Mouse (Mus musculus): ENCODE data around the gene Sfxn5.
A peak's percentile ranks its signal among the peaks of the same experiment; 100 is the strongest.

Sfxn5 gene

DNA sequence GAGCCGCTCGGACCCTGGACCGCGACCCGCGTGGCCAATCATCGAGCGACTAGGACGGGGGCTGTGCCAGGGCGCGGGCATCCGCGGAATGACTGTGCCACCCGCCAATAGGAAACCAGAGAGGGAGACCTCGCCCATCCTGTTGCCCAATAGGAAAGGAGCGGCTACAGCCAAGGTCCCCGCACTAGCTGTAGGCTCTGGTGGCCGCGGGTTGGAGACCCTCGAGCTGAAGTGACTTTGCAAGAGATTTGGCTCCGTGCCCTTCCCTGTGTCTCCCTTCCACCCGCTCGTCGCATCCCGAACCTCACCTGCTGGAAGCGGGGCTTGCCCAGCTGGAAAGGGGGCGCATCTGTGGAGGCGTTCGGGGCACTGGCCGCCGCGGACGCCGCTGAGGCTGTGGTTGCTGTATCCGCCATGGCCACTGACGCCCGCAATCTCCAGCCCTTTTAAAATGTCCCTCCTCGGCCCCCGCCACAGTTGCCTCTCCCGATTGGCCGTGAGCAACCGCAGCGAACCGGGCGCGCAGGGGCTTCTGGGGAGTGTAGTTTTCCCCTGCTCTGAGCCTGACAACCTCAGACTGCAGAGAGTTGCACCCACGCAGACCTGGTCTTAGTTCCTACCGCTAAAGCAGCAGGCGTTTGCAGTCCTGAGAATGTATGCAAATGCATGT is at the start of gene Sfxn5:
Gene Sfxn5, minus strand, starts transcription at position 423 of the 670 bp plus-strand sequence.
- DNase-seq, result peak; percentile 91 to 94

GRCm38 (mm10) chr6:85382791-85383190 is 49.6 kb upstream of the Sfxn5 start:
- no peak for DNase-seq

DNA sequence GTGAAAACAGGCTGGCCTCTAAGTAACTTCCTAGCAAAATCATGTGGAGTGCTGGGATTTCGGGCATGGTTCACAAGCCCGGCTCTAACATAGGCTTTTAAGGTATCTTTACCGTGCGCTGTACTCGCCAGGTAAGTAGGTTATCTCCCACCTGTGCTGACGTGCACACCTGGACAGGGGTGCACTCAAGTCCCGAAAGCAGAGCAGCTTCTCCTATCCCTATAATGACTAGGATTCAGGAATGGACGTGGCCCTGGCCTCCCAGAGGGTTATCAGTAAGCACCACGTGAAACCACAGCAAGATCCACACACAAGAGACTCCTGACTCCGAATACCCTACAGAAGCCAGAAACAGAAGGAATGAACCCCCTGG is 48.4 kb upstream of the Sfxn5 start:
- no peak for DNase-seq

- peak; percentile 11 to 22 for DNase-seq
These were observed 47.9 kb upstream of the Sfxn5 start for GRCm38 (mm10) chr6:85380901-85381647.

DNA sequence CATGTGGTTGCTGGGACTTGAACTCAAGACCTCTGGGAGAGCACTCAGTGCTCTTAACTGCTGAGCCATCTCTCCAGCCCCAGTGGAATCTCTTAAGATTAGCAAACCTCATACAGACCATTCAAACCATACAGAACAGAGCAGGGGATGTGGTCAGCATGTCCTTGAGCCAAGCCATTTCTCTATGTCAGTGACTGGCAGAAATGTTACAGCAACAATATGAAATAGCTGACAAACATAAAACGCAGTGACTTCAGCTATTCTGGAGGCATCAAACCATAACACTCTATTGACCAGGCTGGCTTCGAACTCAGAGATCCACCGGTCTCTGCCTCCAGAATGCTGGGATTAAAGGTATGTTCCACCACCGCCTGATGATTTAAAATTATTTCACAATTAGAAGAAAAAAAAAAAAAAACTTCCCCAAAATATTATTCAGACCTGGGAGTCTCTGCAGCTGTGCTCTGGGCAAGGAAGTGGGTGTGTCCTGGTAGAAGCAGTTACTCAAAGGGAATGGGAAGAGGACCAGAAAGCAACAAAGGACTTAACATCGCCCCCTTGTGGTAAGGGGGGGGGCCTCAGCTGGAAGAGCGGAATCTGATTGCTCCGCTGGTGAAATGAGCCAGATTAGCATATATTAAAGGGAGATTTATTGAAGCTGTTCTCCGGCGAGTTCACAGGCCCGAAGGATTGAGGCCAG is 47.1 kb upstream of the Sfxn5 start:
- peak; percentile 55 to 60 for DNase-seq

GRCm38 (mm10) chr6:85378629-85379028 is 45.4 kb upstream of the Sfxn5 start:
- no peak for DNase-seq

DNA sequence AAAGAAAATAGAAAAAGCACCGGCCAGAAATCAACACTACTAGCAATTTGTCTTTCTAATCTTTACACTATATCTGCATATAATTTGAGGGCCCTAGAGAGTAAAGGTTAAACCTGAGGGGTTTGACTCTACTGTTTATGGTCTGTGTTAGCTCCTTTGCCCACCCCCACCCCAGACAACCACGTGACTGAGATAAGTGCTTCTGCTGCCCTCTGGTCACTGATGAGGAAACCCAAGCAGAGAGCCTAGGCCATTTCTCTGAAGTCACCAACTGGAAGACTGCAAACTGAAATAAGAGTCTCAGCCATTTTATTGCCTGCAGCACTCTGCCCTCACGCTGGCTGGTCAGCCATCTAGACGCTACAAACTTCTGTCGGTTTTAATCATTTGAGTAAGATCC is 44.7 kb upstream of the Sfxn5 start:
- no peak for DNase-seq

- no peak for DNase-seq
These were observed 44.0 kb upstream of the Sfxn5 start for GRCm38 (mm10) chr6:85377066-85377734.

DNA sequence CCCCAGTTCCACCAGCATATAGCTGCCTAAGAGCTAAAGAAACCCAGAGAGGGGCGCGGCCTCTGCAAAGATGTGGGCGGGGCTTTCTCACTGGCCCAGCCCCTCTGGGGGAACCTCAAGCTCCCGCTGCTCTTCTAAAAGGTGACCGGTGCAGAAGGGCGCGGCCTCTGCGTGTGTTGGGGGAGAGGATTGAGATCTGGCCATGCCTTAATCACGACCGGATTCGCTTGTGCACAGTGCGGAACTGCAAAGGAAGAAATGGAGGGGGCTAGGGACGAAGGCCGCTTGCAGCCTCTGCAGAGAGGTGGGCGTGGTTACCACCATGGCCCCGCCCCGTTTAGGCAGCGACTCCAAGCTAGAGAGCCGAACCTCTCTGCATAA is 41.5 kb upstream of the Sfxn5 start:
- DNase-seq, result peak; percentile 96 to 97

DNA sequence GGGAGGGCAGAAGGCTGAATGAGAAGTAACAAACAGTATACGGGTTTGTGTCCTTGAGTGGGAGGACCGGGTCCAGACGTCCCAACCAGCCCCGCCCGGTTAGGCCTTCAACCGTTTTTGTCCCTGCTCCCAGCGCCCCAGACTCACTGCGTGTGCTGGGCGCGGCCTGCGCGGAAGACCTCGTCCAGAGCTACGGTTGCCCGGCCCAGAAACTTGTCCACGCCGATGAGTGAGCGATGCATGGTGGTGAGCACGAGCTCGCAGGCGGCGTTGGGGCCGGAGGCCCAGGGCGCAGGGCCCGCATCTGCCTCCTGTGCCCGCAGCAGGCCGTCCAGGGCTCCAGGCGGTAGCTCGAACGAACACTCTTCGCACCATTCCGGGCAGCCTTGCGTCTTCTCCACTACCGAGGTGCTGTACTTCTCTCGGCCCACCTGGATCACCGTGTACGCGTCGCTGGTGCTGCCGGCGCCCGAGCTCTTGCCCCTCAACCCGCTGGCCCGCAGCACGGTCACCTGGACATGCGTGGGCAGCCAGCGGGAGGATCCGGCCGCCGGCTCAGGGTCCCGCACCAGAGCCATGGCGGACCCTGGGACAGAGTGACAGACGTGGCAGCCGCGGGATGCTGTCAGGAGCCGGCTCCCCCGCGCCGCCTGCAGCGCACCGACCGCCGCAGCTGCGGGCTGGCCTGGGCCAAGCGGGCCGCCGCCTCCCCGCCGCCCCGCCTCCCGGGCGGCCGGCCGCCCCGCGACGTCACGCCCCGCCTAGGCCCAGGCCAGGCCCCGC is 40.9 kb upstream of the Sfxn5 start, which contains the start of gene Rab11fip5:
Gene Rab11fip5, minus strand, starts transcription at position 684 of the 783 bp plus-strand sequence.
- no peak for DNase-seq

GRCm38 (mm10) chr6:85373066-85373860 is 40.0 kb upstream of the Sfxn5 start:
- DNase-seq, result no peak

- DNase-seq, result no peak
These were observed 39.3 kb upstream of the Sfxn5 start for GRCm38 (mm10) chr6:85372496-85372895.

DNA sequence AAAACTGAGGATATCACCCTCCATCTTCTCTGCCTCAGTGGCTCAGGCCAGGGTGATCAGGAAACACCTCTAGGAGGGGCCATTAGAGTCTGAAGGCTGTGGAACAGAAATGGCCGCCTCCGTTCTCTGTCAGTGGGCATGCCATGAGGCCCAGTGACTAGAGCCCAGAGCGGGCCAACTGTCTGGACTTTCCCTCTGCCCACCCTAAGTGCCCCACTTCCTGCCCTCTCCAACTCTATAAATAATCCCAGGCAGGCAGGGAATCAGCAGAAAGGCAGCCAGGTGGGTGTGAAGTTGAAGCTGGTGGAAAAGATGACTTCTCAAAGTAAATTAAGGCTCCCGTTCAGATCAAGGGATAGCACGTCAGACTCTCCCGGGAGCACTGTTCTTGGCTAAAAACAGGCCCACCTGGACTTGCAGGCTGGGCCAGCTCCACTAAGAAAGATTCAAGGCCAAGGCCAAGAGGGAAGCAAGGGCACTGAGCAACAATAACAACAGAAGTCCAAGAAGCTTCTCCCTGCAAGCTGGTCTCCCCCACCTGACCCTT is 38.7 kb upstream of the Sfxn5 start:
- DNase-seq, result no peak

- no peak for DNase-seq
These were observed 37.6 kb upstream of the Sfxn5 start for GRCm38 (mm10) chr6:85370666-85371430.

GRCm38 (mm10) chr6:85370041-85370440 is 36.8 kb upstream of the Sfxn5 start:
- no peak for DNase-seq

GRCm38 (mm10) chr6:85369181-85369860 is 36.1 kb upstream of the Sfxn5 start:
- no peak for DNase-seq

DNA sequence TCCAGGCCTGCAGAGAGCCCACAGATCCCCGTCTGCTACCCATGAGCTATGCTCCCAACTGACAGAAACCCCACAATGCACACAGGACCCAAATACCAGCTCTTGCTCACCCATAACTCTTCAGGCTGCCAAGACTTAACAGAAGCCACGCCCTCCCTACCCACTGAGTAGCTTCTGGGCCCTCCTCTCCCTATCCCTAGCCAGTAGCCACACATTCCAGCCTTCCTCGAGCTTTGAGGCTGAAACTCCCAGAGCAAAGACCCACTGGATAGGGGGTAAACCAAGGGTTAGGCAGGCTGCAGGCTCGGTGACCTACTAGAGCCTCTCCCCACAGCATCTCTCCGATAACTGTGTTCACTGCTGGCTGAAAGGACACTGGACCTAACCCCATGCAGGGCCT is 35.5 kb upstream of the Sfxn5 start:
- DNase-seq, result no peak

GRCm38 (mm10) chr6:85368166-85368565 is 34.9 kb upstream of the Sfxn5 start:
- no peak for DNase-seq

GRCm38 (mm10) chr6:85366387-85366786 is 33.2 kb upstream of the Sfxn5 start:
- no peak for DNase-seq

DNA sequence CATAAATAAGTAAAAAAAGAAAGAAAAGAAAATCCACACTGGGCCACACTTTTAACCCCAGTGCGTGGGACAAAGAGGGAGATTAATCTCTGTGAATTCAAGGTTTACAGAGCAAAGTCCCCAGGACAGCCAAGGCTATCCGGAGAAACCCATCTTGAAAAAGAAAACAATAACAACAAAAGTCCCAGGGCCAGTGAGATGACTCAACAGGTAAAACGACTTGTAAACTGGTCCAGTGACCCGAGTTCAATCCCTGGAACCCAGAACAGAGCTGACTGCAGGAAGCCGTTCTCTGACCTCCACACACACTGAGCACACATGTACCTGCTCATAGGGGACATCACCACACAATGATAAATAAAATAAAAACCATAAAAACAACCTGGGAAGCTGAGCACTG is 31.2 kb upstream of the Sfxn5 start:
- no peak for DNase-seq
